Mouse (Mus musculus) neural tube, embryonic 12.5 days (tissue): ENCODE data around the gene Wnk2. TPM values are rescaled to one million over a fixed set of nuclear protein-coding genes. Genes with fewer than 3 reads are reported as not detected.
A peak's percentile ranks its signal among the peaks of the same experiment; 100 is the strongest.

Experiments
- ATAC-seq: fragments of 200-750 bp; cut with Nextera tagmentation; 2 replicates; pipeline ENCODE4 v1.8.0; 2017; ENCODE audit warnings: low read depth, mild to moderate bottlenecking, moderate TSS enrichment, moderate library complexity; ENCODE audit not compliant: low FRiP score
- H3K27ac ChIP-seq: fragments of 300-500 bp; sonication (generic); 2 replicates; pipeline ENCODE4 v1.5.1; 2016
- H3K27me3 ChIP-seq: fragments of 300-500 bp; sonication (generic); replicated peaks from 2 replicates; pipeline ENCODE4 v1.6.1; 2016; ENCODE audit warnings: mild to moderate bottlenecking
- H3K36me3 ChIP-seq: fragments of 300-500 bp; sonication (generic); 2 replicates; pipeline ENCODE4 v1.6.1; 2016; ENCODE audit warnings: mild to moderate bottlenecking
- H3K4me1 ChIP-seq: fragments of 300-500 bp; sonication (generic); 2 replicates; pipeline ENCODE4 v1.6.1; 2016
- H3K4me2 ChIP-seq: fragments of 300-500 bp; sonication (generic); replicated peaks from 2 replicates; pipeline ENCODE4 v1.6.1; 2016; ENCODE audit warnings: mild to moderate bottlenecking
- H3K4me3 ChIP-seq: fragments of 300-500 bp; sonication (generic); 2 replicates; pipeline ENCODE4 v1.5.1; 2016
- H3K9ac ChIP-seq: fragments of 300-500 bp; sonication (generic); 2 replicates; pipeline ENCODE4 v1.6.1; 2016; ENCODE audit warnings: mild to moderate bottlenecking
- H3K9me3 ChIP-seq: fragments of 300-500 bp; sonication (generic); 2 replicates; pipeline ENCODE4 v1.6.1; 2016; ENCODE audit warnings: mild to moderate bottlenecking
- WGBS: fragments of 180-500 bp; shearing (Covaris S2); methylation state at CpG from one replicate; pipeline ENCODE4 v1.1.7; 2016; 5-methylcytosine and 5-hydroxymethylcytosine counted together
- polyA plus RNA-seq: library from polyadenylated mRNA; unstranded; fragments of >200 nt; fragmentation: Nextera tagmentation; extraction: Ambion mirVana; gene quantifications from 2 replicates; pipeline ENCODE4 v1.2.1, GENCODE M21; 2016

Gene Wnk2
- polyA plus RNA-seq, 1 experiment from 2014 or later = 17.2 TPM

- Histone ChIP-seq H3K4me3 (no peak overlapping the region), H3K27ac (no peak overlapping the region), H3K9me3 (no peaks in the 10 kb centered on the region), H3K27me3 (no peaks in the 10 kb centered on the region), H3K4me2 (no peak overlapping the region), H3K4me1 (no peaks in the 10 kb centered on the region), H3K36me3 (peaks cover 35% of the 10 kb centered on the region), H3K9ac (no peak overlapping the region)
- WGBS = 87% methylated on average over 2 of the region's 2 CpGs
- no peak for ATAC-seq
Measured at GRCm38 (mm10) chr13:49053333-49053732, 94.5 kb downstream of the Wnk2 start.

GRCm38 (mm10) chr13:49052512-49052911 lies 95.3 kb downstream of the Wnk2 start:
- Histone ChIP-seq H3K27ac (no peak overlapping the region), H3K4me3 (no peak overlapping the region), H3K4me2 (no peak overlapping the region), H3K36me3 (peaks cover 35% of the 10 kb centered on the region), H3K9me3 (no peaks in the 10 kb centered on the region), H3K27me3 (no peaks in the 10 kb centered on the region), H3K9ac (no peak overlapping the region), H3K4me1 (no peaks in the 10 kb centered on the region)
- 44% methylated on average over 9 of the region's 9 CpGs for WGBS
- ATAC-seq = no peak

- Histone ChIP-seq H3K27ac (no peak overlapping the region), H3K4me2 (no peak overlapping the region), H3K27me3 (no peaks in the 10 kb centered on the region), H3K4me3 (no peak overlapping the region), H3K4me1 (peaks cover 6% of the 10 kb centered on the region), H3K36me3 (peaks cover 37% of the 10 kb centered on the region), H3K9ac (no peak overlapping the region), H3K9me3 (no peaks in the 10 kb centered on the region)
- WGBS = 81% methylated on average over 1 of the region's 1 CpGs
- no peak for ATAC-seq
Measured at GRCm38 (mm10) chr13:49047393-49047792, 100.4 kb downstream of the Wnk2 start.

GRCm38 (mm10) chr13:49044145-49044561 lies 103.7 kb downstream of the Wnk2 start:
- H3K9ac ChIP-seq = peak overlapping the region; percentile 42
- no peak for ATAC-seq

GRCm38 (mm10) chr13:49042371-49042770 lies 105.4 kb downstream of the Wnk2 start:
- H3K4me2 ChIP-seq = no peak overlapping the region
- 94% methylated on average over 15 of the region's 15 CpGs for WGBS
- H3K9ac ChIP-seq = no peak overlapping the region
- no peaks in the 10 kb centered on the region for H3K9me3 ChIP-seq
- no peaks in the 10 kb centered on the region for H3K27me3 ChIP-seq
- peaks cover 16% of the 10 kb centered on the region for H3K4me1 ChIP-seq
- no peak overlapping the region for H3K27ac ChIP-seq
- peaks cover 35% of the 10 kb centered on the region for H3K36me3 ChIP-seq
- ATAC-seq = no peak
- no peak overlapping the region for H3K4me3 ChIP-seq

More at GRCm38 (mm10) chr13:49044145-49044561, 103.7 kb downstream of the Wnk2 start:
- Histone ChIP-seq H3K4me3 (no peak overlapping the region), H3K27me3 (no peaks in the 10 kb centered on the region), H3K9me3 (no peaks in the 10 kb centered on the region), H3K36me3 (peaks cover 29% of the 10 kb centered on the region), H3K4me2 (no peak overlapping the region; the same call in 1 of the 2 replicates), H3K4me1 (peaks cover 6% of the 10 kb centered on the region), H3K27ac (no peak overlapping the region)
- WGBS = 15% methylated on average over 10 of the region's 10 CpGs

GRCm38 (mm10) chr13:49036928-49037574 lies 110.8 kb downstream of the Wnk2 start:
- Histone ChIP-seq H3K4me3 (no peak overlapping the region), H3K27ac (no peak overlapping the region), H3K36me3 (peaks cover 47% of the 10 kb centered on the region), H3K9me3 (no peaks in the 10 kb centered on the region), H3K9ac (no peak overlapping the region), H3K27me3 (no peaks in the 10 kb centered on the region), H3K4me1 (peaks cover 13% of the 10 kb centered on the region), H3K4me2 (no peak overlapping the region)
- ATAC-seq = no peak
- WGBS = 89% methylated on average over 7 of the region's 7 CpGs

- no peak for ATAC-seq
Measured at GRCm38 (mm10) chr13:49036436-49036835, 111.4 kb downstream of the Wnk2 start.

GRCm38 (mm10) chr13:49031029-49031428 lies 116.8 kb downstream of the Wnk2 start:
- Histone ChIP-seq H3K27ac (no peak overlapping the region), H3K9ac (no peak overlapping the region), H3K4me3 (no peak overlapping the region), H3K4me1 (no peaks in the 10 kb centered on the region), H3K9me3 (no peaks in the 10 kb centered on the region), H3K4me2 (no peak overlapping the region), H3K27me3 (no peaks in the 10 kb centered on the region), H3K36me3 (peaks cover 15% of the 10 kb centered on the region; the same call in 1 of the 2 replicates)
- 88% methylated on average over 2 of the region's 2 CpGs for WGBS
- no peak for ATAC-seq

More at GRCm38 (mm10) chr13:49036436-49036835, 111.4 kb downstream of the Wnk2 start:
- WGBS = 85% methylated on average over 4 of the region's 4 CpGs
- no peaks in the 10 kb centered on the region for H3K9me3 ChIP-seq
- H3K4me3 ChIP-seq = no peak overlapping the region
- H3K27ac ChIP-seq = no peak overlapping the region
- H3K4me2 ChIP-seq = no peak overlapping the region
- peaks cover 46% of the 10 kb centered on the region for H3K36me3 ChIP-seq
- no peaks in the 10 kb centered on the region for H3K27me3 ChIP-seq
- H3K4me1 ChIP-seq = peaks cover 13% of the 10 kb centered on the region
- no peak overlapping the region for H3K9ac ChIP-seq

- Histone ChIP-seq H3K27ac (no peak overlapping the region), H3K9ac (no peak overlapping the region)
- 77% methylated on average over 8 of the region's 8 CpGs for WGBS
Measured at GRCm38 (mm10) chr13:49028757-49029539, 118.9 kb downstream of the Wnk2 start.

GRCm38 (mm10) chr13:49027057-49027456 lies 120.8 kb downstream of the Wnk2 start:
- WGBS = 87% methylated on average over 8 of the region's 8 CpGs
- H3K4me2 ChIP-seq = no peak overlapping the region
- no peak for ATAC-seq

More at GRCm38 (mm10) chr13:49028757-49029539, 118.9 kb downstream of the Wnk2 start:
- Histone ChIP-seq H3K4me2 (no peak overlapping the region), H3K27me3 (no peaks in the 10 kb centered on the region), H3K4me1 (no peaks in the 10 kb centered on the region), H3K4me3 (no peak overlapping the region), H3K9me3 (no peaks in the 10 kb centered on the region), H3K36me3 (no peaks in the 10 kb centered on the region)
- ATAC-seq = no peak

GRCm38 (mm10) chr13:49025521-49025920 lies 122.3 kb downstream of the Wnk2 start:
- no peak for ATAC-seq
- no peaks in the 10 kb centered on the region for H3K4me1 ChIP-seq
- no peaks in the 10 kb centered on the region for H3K36me3 ChIP-seq
- no peaks in the 10 kb centered on the region for H3K27me3 ChIP-seq
- no peak overlapping the region for H3K4me2 ChIP-seq
- no peaks in the 10 kb centered on the region for H3K9me3 ChIP-seq
- H3K27ac ChIP-seq = no peak overlapping the region
- 10% methylated on average over 1 of the region's 1 CpGs for WGBS
- no peak overlapping the region for H3K9ac ChIP-seq
- no peak overlapping the region for H3K4me3 ChIP-seq

More at GRCm38 (mm10) chr13:49027057-49027456, 120.8 kb downstream of the Wnk2 start:
- Histone ChIP-seq H3K4me3 (no peak overlapping the region), H3K36me3 (no peaks in the 10 kb centered on the region), H3K27ac (no peak overlapping the region), H3K9ac (no peak overlapping the region), H3K4me1 (no peaks in the 10 kb centered on the region), H3K9me3 (no peaks in the 10 kb centered on the region), H3K27me3 (no peaks in the 10 kb centered on the region)

- H3K36me3 ChIP-seq = no peaks in the 10 kb centered on the region
- ATAC-seq = no peak
- 9% methylated on average over 12 of the region's 12 CpGs for WGBS
- H3K4me1 ChIP-seq = peaks cover 3% of the 10 kb centered on the region; the same call in 1 of the 2 replicates
- no peaks in the 10 kb centered on the region for H3K27me3 ChIP-seq
- H3K9ac ChIP-seq = no peak overlapping the region
- H3K4me2 ChIP-seq = no peak overlapping the region
- no peaks in the 10 kb centered on the region for H3K9me3 ChIP-seq
- H3K4me3 ChIP-seq = no peak overlapping the region
- H3K27ac ChIP-seq = no peak overlapping the region
Measured at GRCm38 (mm10) chr13:49024763-49025162, 123.1 kb downstream of the Wnk2 start.
